Mouse (Mus musculus) MEL (cell line): ENCODE measurements at regions not wholly inside any gene's neighbourhood (a gene's known extent, or its start where the extent isn't known, plus 50 kb on each side); places are given as distances from the start of the nearest gene placed in this dataset.

Source experiments
- DNase-seq: peaks from one replicate; pipeline ENCODE4 v3.0.0; 2011; ENCODE audit warnings: low read depth, low spot score
- H3K27ac ChIP-seq: 2 replicates; pipeline ENCODE4 v1.5.1; 2012; ENCODE audit warnings: low read depth, mild to moderate bottlenecking, control low read depth, low read length, moderate library complexity; ENCODE audit not compliant: control insufficient read depth
- H3K27me3 ChIP-seq, 2 experiments: fragments of 150-350 bp in 1 of 2; sonication (generic) in 1 of 2; 2 replicates each; pipeline ENCODE4 v1.6.1; 2012; ENCODE audit warnings: low read length in 2 of 2, mild to moderate bottlenecking in 2 of 2, improper control_type of control experiment in 1 of 2, moderate library complexity in 1 of 2; ENCODE audit not compliant: insufficient read depth in 2 of 2, control insufficient read depth in 1 of 2
- H3K36me3 ChIP-seq, 2 experiments: 2 replicates each; pipeline ENCODE4 v1.6.1; 2012 to 2014; ENCODE audit warnings: low read length in 2 of 2, improper control_type of control experiment in 1 of 2, inconsistent platforms in 1 of 2, mild to moderate bottlenecking in 1 of 2; ENCODE audit not compliant: insufficient read depth in 2 of 2, control insufficient read depth in 1 of 2
- H3K4me1 ChIP-seq, 2 experiments: fragments of 150-350 bp in 1 of 2; sonication (generic) in 1 of 2; 2 replicates each; pipeline ENCODE4 v1.6.1; 2012; ENCODE audit warnings: low read length in 2 of 2, improper control_type of control experiment in 1 of 2, mild to moderate bottlenecking in 1 of 2; ENCODE audit not compliant: insufficient read depth in 2 of 2, control insufficient read depth in 1 of 2
- H3K4me3 ChIP-seq, 2 experiments: fragments of 150-350 bp in 1 of 2; sonication (generic) in 1 of 2; 2 replicates each; pipeline ENCODE4 v1.5.1; 2012; ENCODE audit warnings: low read depth in 2 of 2, low read length in 2 of 2, mild to moderate bottlenecking in 2 of 2, moderate library complexity in 2 of 2, control low read depth in 1 of 2, improper control_type of control experiment in 1 of 2; ENCODE audit not compliant: control insufficient read depth in 1 of 2, insufficient read depth in 1 of 2
- H3K79me2 ChIP-seq: 2 replicates; pipeline ENCODE4 v1.6.1; 2012; ENCODE audit warnings: mild to moderate bottlenecking, low read length, moderate library complexity; ENCODE audit not compliant: control insufficient read depth, poor library complexity, insufficient read depth
- H3K9ac ChIP-seq: 2 replicates; pipeline ENCODE4 v1.6.1; 2012; ENCODE audit warnings: low read depth, mild to moderate bottlenecking, control low read depth, low read length, moderate library complexity; ENCODE audit not compliant: control insufficient read depth, poor library complexity, severe bottlenecking
- H3K9me3 ChIP-seq: fragments of 150-350 bp; sonication (generic); replicated peaks from 2 replicates; pipeline ENCODE4 v1.6.1; 2012; ENCODE audit warnings: mild to moderate bottlenecking, low read length, improper control_type of control experiment, moderate library complexity; ENCODE audit not compliant: insufficient read depth
- CHD2 ChIP-seq: IDR thresholded peaks from 2 replicates; pipeline ENCODE4 v1.6.1; 2011; ENCODE audit warnings: low read length, improper control_type of control experiment
- CTCF ChIP-seq, 3 experiments: IDR thresholded peaks in 2 of 3; conservative IDR thresholded peaks in 1 of 3; 2 replicates each; pipeline ENCODE4 v1.5.1; 2011 to 2012; ENCODE audit warnings: low read length in 3 of 3, low read depth in 2 of 3, mild to moderate bottlenecking in 2 of 3, improper control_type of control experiment in 1 of 3, inconsistent platforms in 1 of 3, mixed read lengths in 1 of 3, moderate library complexity in 1 of 3; ENCODE audit not compliant: control insufficient read depth in 1 of 3, insufficient read depth in 1 of 3, poor library complexity in 1 of 3, severe bottlenecking in 1 of 3
- E2F4 ChIP-seq: IDR thresholded peaks from 2 replicates; pipeline ENCODE4 v1.6.1; 2011; ENCODE audit warnings: low read depth, low read length, improper control_type of control experiment, borderline replicate concordance
- ELF1 ChIP-seq: IDR thresholded peaks from 2 replicates; pipeline ENCODE4 v1.6.1; 2014; ENCODE audit warnings: low read depth, mild to moderate bottlenecking, inconsistent platforms, low read length, improper control_type of control experiment, moderate library complexity
- EP300 ChIP-seq, 2 experiments: IDR thresholded peaks; 2 replicates each; pipeline ENCODE4 v1.6.1; 2011; ENCODE audit warnings: improper control_type of control experiment in 2 of 2, low read length in 2 of 2, low read depth in 1 of 2, mild to moderate bottlenecking in 1 of 2
- JUND ChIP-seq: IDR thresholded peaks from 2 replicates; pipeline ENCODE4 v1.6.1; 2011; ENCODE audit warnings: low read depth, mild to moderate bottlenecking, improper control_type of control experiment, low read length
- MAFK ChIP-seq: IDR thresholded peaks from 2 replicates; pipeline ENCODE4 v1.6.1; 2011; ENCODE audit warnings: low read depth, mild to moderate bottlenecking, low read length, improper control_type of control experiment, borderline replicate concordance
- MAZ ChIP-seq: IDR thresholded peaks from 2 replicates; pipeline ENCODE4 v1.6.1; 2012; ENCODE audit warnings: low read depth, mild to moderate bottlenecking, inconsistent platforms, low read length, improper control_type of control experiment
- MEF2A ChIP-seq: IDR thresholded peaks from 2 replicates; pipeline ENCODE4 v1.6.1; 2014; ENCODE audit warnings: low read depth, mild to moderate bottlenecking, inconsistent platforms, low read length, improper control_type of control experiment; ENCODE audit not compliant: poor library complexity, insufficient replicate concordance, severe bottlenecking; ENCODE audit errors: extremely low read depth
- MXI1 ChIP-seq: IDR thresholded peaks from 2 replicates; pipeline ENCODE4 v1.6.1; 2011; ENCODE audit warnings: mild to moderate bottlenecking, low read depth, low read length, improper control_type of control experiment
- NELFE ChIP-seq: IDR thresholded peaks from 2 replicates; pipeline ENCODE4 v1.6.1; 2011; ENCODE audit warnings: low read depth, low read length, improper control_type of control experiment
- NRF1 ChIP-seq: IDR thresholded peaks from 2 replicates; pipeline ENCODE4 v1.6.1; 2014; ENCODE audit warnings: low read depth, mild to moderate bottlenecking, inconsistent platforms, low read length, improper control_type of control experiment, moderate library complexity; ENCODE audit not compliant: poor library complexity, insufficient read depth, severe bottlenecking
- POLR2AphosphoS5 ChIP-seq: IDR thresholded peaks from 2 replicates; pipeline ENCODE4 v1.6.1; 2012; ENCODE audit warnings: low read depth, borderline replicate concordance, mild to moderate bottlenecking, inconsistent platforms, low read length, moderate library complexity, mixed read lengths
- RCOR1 ChIP-seq: IDR thresholded peaks from 2 replicates; pipeline ENCODE4 v1.6.1; 2012; ENCODE audit warnings: low read depth, mild to moderate bottlenecking, inconsistent platforms, low read length, improper control_type of control experiment
- SIN3A ChIP-seq: IDR thresholded peaks from 2 replicates; pipeline ENCODE4 v1.6.1; 2012; ENCODE audit warnings: low read length, improper control_type of control experiment, inconsistent platforms
- SMC3 ChIP-seq: IDR thresholded peaks from 2 replicates; pipeline ENCODE4 v1.6.1; 2011; ENCODE audit warnings: low read depth, low read length, improper control_type of control experiment
- TAL1 ChIP-seq: IDR thresholded peaks from 2 replicates; pipeline ENCODE4 v1.6.1; 2012; ENCODE audit warnings: mild to moderate bottlenecking, inconsistent platforms, low read length, moderate library complexity, mixed read lengths
- TCF12 ChIP-seq: IDR thresholded peaks from 2 replicates; pipeline ENCODE4 v1.6.1; 2014; ENCODE audit warnings: low read depth, mild to moderate bottlenecking, inconsistent platforms, low read length, improper control_type of control experiment, moderate library complexity
- UBTF ChIP-seq: IDR thresholded peaks from 2 replicates; pipeline ENCODE4 v1.6.1; 2012; ENCODE audit warnings: low read depth, mild to moderate bottlenecking, inconsistent platforms, low read length, improper control_type of control experiment, moderate library complexity, borderline replicate concordance; ENCODE audit not compliant: insufficient read depth
- USF2 ChIP-seq, 2 experiments: IDR thresholded peaks; 2 replicates each; pipeline ENCODE4 v1.6.1; 2011 to 2012; ENCODE audit warnings: improper control_type of control experiment in 2 of 2, low read length in 2 of 2, borderline replicate concordance in 1 of 2, inconsistent platforms in 1 of 2, low read depth in 1 of 2, mild to moderate bottlenecking in 1 of 2; ENCODE audit not compliant: insufficient read depth in 1 of 2
- ZKSCAN1 ChIP-seq: IDR thresholded peaks from 2 replicates; pipeline ENCODE4 v1.6.1; 2012; ENCODE audit warnings: low read depth, mild to moderate bottlenecking, inconsistent platforms, low read length, improper control_type of control experiment, moderate library complexity
- ZMIZ1 ChIP-seq: IDR thresholded peaks from 2 replicates; pipeline ENCODE4 v1.6.1; 2012; ENCODE audit warnings: low read depth, mild to moderate bottlenecking, inconsistent platforms, low read length, improper control_type of control experiment, moderate library complexity

- DNase-seq: no peak
- no peaks in the 10 kb centered on the region for H3K9me3 ChIP-seq
- H3K27ac ChIP-seq: no peak overlapping the region
- H3K4me1 ChIP-seq: no peaks in the 10 kb centered on the region
- TF ChIP-seq NELFE: no peak
- TF ChIP-seq SMC3: no peak
- TF ChIP-seq CHD2: no peak
- no peak for TF ChIP-seq UBTF
- no peak for TF ChIP-seq MEF2A
- TF ChIP-seq POLR2AphosphoS5: no peak
- TF ChIP-seq, all 39 proteins: peak for 0
- no peaks in the 10 kb centered on the region for H3K27me3 ChIP-seq
- H3K4me3 ChIP-seq: no peak overlapping the region
- no peaks in the 10 kb centered on the region for H3K79me2 ChIP-seq
- no peak overlapping the region for H3K9ac ChIP-seq
- H3K36me3 ChIP-seq: no peaks in the 10 kb centered on the region
Observed at GRCm38 (mm10) chr9:33035401-33035800, 399.4 kb downstream of the Ets1 start.

DNA sequence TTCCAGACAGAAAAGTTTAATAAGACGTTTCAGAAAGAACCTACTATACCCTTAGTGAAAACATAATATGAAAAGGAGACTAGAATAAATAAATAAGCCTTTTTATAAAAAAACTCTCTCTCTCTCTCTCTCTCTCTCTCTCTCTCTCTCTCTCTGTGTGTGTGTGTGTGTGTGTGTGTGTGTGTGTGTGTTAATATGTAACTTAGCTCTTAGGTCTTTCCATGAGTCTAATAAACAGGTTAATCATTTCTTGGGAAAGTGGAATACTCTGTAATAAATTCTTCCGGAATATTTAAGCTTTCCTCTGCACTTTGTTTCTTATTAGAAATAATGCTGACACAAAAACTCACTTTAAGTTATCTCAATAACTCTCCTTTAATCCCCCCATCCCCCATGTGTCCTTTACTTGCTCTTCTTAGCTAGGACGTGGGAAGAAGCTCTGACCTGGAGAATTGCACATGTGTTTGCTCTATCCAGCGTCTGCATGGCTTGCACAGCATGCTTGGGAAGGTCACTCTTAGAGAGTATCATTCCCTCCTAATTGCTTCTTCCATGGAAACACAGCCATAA, 403.3 kb downstream of the Ets1 start:
- no peak for DNase-seq
- H3K27ac ChIP-seq: no peak overlapping the region
- H3K9ac ChIP-seq: no peak overlapping the region
- no peaks in the 10 kb centered on the region for H3K9me3 ChIP-seq
- no peaks in the 10 kb centered on the region for H3K79me2 ChIP-seq
- H3K4me1 ChIP-seq: no peaks in the 10 kb centered on the region
- no peaks in the 10 kb centered on the region for H3K27me3 ChIP-seq
- no peak overlapping the region for H3K4me3 ChIP-seq
- H3K36me3 ChIP-seq: no peaks in the 10 kb centered on the region
- TF ChIP-seq SIN3A (no peak), UBTF (no peak), E2F4 (no peak), EP300 (IDR thresholded peaks at IDR 0.05; ENCODE audit: low read depth in 1 of 2, low read length in 2 of 2) (no peak), ZMIZ1 (no peak), MXI1 (no peak), ZKSCAN1 (no peak)

DNA sequence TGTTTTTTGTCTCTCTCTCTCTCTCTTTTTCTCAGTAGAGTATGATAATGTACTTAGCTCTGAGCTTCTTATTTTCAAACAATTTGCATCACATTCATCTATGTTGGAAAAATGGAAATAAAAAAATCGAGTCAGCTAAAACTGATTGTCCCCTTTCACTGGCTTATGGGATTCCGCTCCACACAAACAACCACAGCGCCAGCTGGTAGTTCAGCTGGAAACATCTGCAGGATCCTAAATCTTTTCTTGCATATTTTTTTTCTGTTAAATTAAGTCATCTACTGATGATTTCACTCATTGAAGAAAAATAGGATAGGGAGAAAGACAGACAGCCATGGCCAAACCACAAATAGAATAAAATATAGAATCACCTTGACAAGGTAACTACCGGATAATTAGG, 414.8 kb downstream of the Ets1 start:
- H3K79me2 ChIP-seq: no peaks in the 10 kb centered on the region
- no peak overlapping the region for H3K4me3 ChIP-seq
- no peak for DNase-seq
- H3K36me3 ChIP-seq: no peaks in the 10 kb centered on the region
- H3K27ac ChIP-seq: no peak overlapping the region
- H3K27me3 ChIP-seq: no peaks in the 10 kb centered on the region
- no peak overlapping the region for H3K9ac ChIP-seq
- TF ChIP-seq MAZ (no peak), SIN3A (no peak), CTCF (IDR thresholded peaks at IDR 0.05 in 2 of 3, conservative IDR thresholded peaks at IDR 0.05 in 1 of 3; ENCODE audit: control insufficient read depth in 1 of 3, insufficient read depth in 1 of 3, low read depth in 2 of 3, low read length in 3 of 3, poor library complexity in 1 of 3, severe bottlenecking in 1 of 3) (no peak), MEF2A (no peak), UBTF (no peak), SMC3 (no peak), RCOR1 (no peak), NELFE (no peak), TAL1 (no peak), MAFK (no peak), JUND (no peak), USF2 (IDR thresholded peaks at IDR 0.05; ENCODE audit: borderline replicate concordance in 1 of 2, insufficient read depth in 1 of 2, low read depth in 1 of 2, low read length in 2 of 2) (no peak), NRF1 (no peak), TCF12 (no peak), ELF1 (no peak), CHD2 (no peak)
- no peaks in the 10 kb centered on the region for H3K4me1 ChIP-seq
- no peaks in the 10 kb centered on the region for H3K9me3 ChIP-seq
